Mouse (Mus musculus) heart, embryonic 12.5 days (tissue): ENCODE results near the gene Hdac9. TPM values are rescaled to one million over a fixed set of nuclear protein-coding genes. Genes with fewer than 3 reads are reported as not detected.
A peak's percentile ranks its signal among the peaks of the same experiment; 100 is the strongest.

Experiments
- ATAC-seq: fragments of 200-750 bp; cut with Nextera tagmentation; 2 replicates; pipeline ENCODE4 v1.8.0; 2017; ENCODE audit warnings: moderate TSS enrichment, moderate library complexity; ENCODE audit not compliant: insufficient number of reproducible peaks, low FRiP score
- H3K27ac ChIP-seq: fragments of 300-500 bp; sonication (generic); 2 replicates; pipeline ENCODE4 v1.5.1; 2016; ENCODE audit warnings: mild to moderate bottlenecking, moderate library complexity; ENCODE audit not compliant: poor library complexity, severe bottlenecking
- H3K27me3 ChIP-seq: fragments of 300-500 bp; sonication (generic); replicated peaks from 2 replicates; pipeline ENCODE4 v1.6.1; 2016; ENCODE audit warnings: mild to moderate bottlenecking, moderate library complexity
- H3K36me3 ChIP-seq: fragments of 300-500 bp; sonication (generic); 2 replicates; pipeline ENCODE4 v1.6.1; 2016; ENCODE audit warnings: mild to moderate bottlenecking, moderate library complexity
- H3K4me1 ChIP-seq: fragments of 300-500 bp; sonication (generic); replicated peaks from 2 replicates; pipeline ENCODE4 v1.6.1; 2016; ENCODE audit warnings: mild to moderate bottlenecking
- H3K4me2 ChIP-seq: fragments of 300-500 bp; sonication (generic); 2 replicates; pipeline ENCODE4 v1.6.1; 2016; ENCODE audit warnings: mild to moderate bottlenecking, moderate library complexity
- H3K4me3 ChIP-seq: fragments of 300-500 bp; sonication (generic); 2 replicates; pipeline ENCODE4 v1.5.1; 2016; ENCODE audit warnings: mild to moderate bottlenecking
- H3K9ac ChIP-seq: fragments of 300-500 bp; sonication (generic); 2 replicates; pipeline ENCODE4 v1.6.1; 2016; ENCODE audit warnings: mild to moderate bottlenecking, moderate library complexity
- H3K9me3 ChIP-seq: fragments of 300-500 bp; sonication (generic); replicated peaks from 2 replicates; pipeline ENCODE4 v1.6.1; 2016; ENCODE audit warnings: mild to moderate bottlenecking, moderate library complexity
- WGBS: fragments of 180-500 bp; shearing (Covaris S2); methylation state at CpG from one replicate; pipeline ENCODE4 v1.1.7; 2016; 5-methylcytosine and 5-hydroxymethylcytosine counted together
- polyA plus RNA-seq: library from polyadenylated mRNA; unstranded; fragments of >200 nt; fragmentation: Nextera tagmentation; extraction: Ambion mirVana; gene quantifications from 2 replicates; pipeline ENCODE4 v1.2.1, GENCODE M21; 2016

Gene Hdac9
- polyA plus RNA-seq, 1 experiment from 2014 or later: 28.9 TPM

GRCm38 (mm10) chr12:34658568-34658967, 258.3 kb downstream of the Hdac9 start:
- no peak overlapping the region for H3K4me2 ChIP-seq
- no peak for ATAC-seq
- 48% methylated on average over 3 of the region's 3 CpGs for WGBS

GRCm38 (mm10) chr12:34658119-34658518, 258.8 kb downstream of the Hdac9 start:
- no peak overlapping the region for H3K27ac ChIP-seq
- H3K36me3 ChIP-seq: no peaks in the 10 kb centered on the region
- H3K27me3 ChIP-seq: no peaks in the 10 kb centered on the region
- H3K4me1 ChIP-seq: no peaks in the 10 kb centered on the region
- 35% methylated on average over 6 of the region's 6 CpGs for WGBS
- no peaks in the 10 kb centered on the region for H3K9me3 ChIP-seq
- H3K4me3 ChIP-seq: no peak overlapping the region
- no peak for ATAC-seq
- H3K4me2 ChIP-seq: peak overlapping the region; percentile 43
- no peak overlapping the region for H3K9ac ChIP-seq

More at GRCm38 (mm10) chr12:34658568-34658967, 258.3 kb downstream of the Hdac9 start:
- Histone ChIP-seq H3K4me3 (no peak overlapping the region), H3K9ac (no peak overlapping the region), H3K36me3 (no peaks in the 10 kb centered on the region), H3K9me3 (no peaks in the 10 kb centered on the region), H3K4me1 (no peaks in the 10 kb centered on the region), H3K27ac (no peak overlapping the region), H3K27me3 (no peaks in the 10 kb centered on the region)

GRCm38 (mm10) chr12:34653615-34654014, 263.3 kb downstream of the Hdac9 start:
- H3K27me3 ChIP-seq: no peaks in the 10 kb centered on the region
- H3K27ac ChIP-seq: no peak overlapping the region
- no peak overlapping the region for H3K4me2 ChIP-seq
- H3K9me3 ChIP-seq: no peaks in the 10 kb centered on the region
- no peaks in the 10 kb centered on the region for H3K36me3 ChIP-seq
- no peak for ATAC-seq
- WGBS: 19% methylated on average over 3 of the region's 3 CpGs
- no peak overlapping the region for H3K9ac ChIP-seq
- no peak overlapping the region for H3K4me3 ChIP-seq
- no peaks in the 10 kb centered on the region for H3K4me1 ChIP-seq

- 73% methylated on average over 3 of the region's 3 CpGs for WGBS
- ATAC-seq: no peak
Observed at GRCm38 (mm10) chr12:34648753-34649152, 268.1 kb downstream of the Hdac9 start.

GRCm38 (mm10) chr12:34641705-34642259, 275.1 kb downstream of the Hdac9 start:
- 81% methylated on average over 4 of the region's 4 CpGs for WGBS
- H3K27ac ChIP-seq: no peak overlapping the region
- ATAC-seq: no peak
- H3K36me3 ChIP-seq: no peaks in the 10 kb centered on the region
- H3K4me3 ChIP-seq: no peak overlapping the region
- H3K9me3 ChIP-seq: no peaks in the 10 kb centered on the region
- no peak overlapping the region for H3K4me2 ChIP-seq
- H3K27me3 ChIP-seq: no peaks in the 10 kb centered on the region
- 0 out of 2 replicates have a peak, but pooled peaks cover 4% of the 10 kb centered on the region for H3K4me1 ChIP-seq
- H3K9ac ChIP-seq: no peak overlapping the region

More at GRCm38 (mm10) chr12:34648753-34649152, 268.1 kb downstream of the Hdac9 start:
- H3K4me3 ChIP-seq: no peak overlapping the region
- no peaks in the 10 kb centered on the region for H3K27me3 ChIP-seq
- H3K9me3 ChIP-seq: no peaks in the 10 kb centered on the region
- no peak overlapping the region for H3K27ac ChIP-seq
- H3K36me3 ChIP-seq: no peaks in the 10 kb centered on the region
- H3K4me2 ChIP-seq: no peak overlapping the region
- no peaks in the 10 kb centered on the region for H3K4me1 ChIP-seq
- no peak overlapping the region for H3K9ac ChIP-seq

- Histone ChIP-seq H3K36me3 (no peaks in the 10 kb centered on the region), H3K27me3 (no peaks in the 10 kb centered on the region), H3K9ac (no peak overlapping the region), H3K4me1 (0 out of 2 replicates have a peak, but pooled peaks cover 4% of the 10 kb centered on the region), H3K9me3 (no peaks in the 10 kb centered on the region), H3K4me3 (no peak overlapping the region), H3K27ac (no peak overlapping the region), H3K4me2 (peak overlapping the region; percentile 25)
- no peak for ATAC-seq
- 58% methylated on average over 16 of the region's 16 CpGs for WGBS
Observed at GRCm38 (mm10) chr12:34637238-34638124, 279.4 kb downstream of the Hdac9 start.

- WGBS: 79% methylated on average over 5 of the region's 5 CpGs
Observed at GRCm38 (mm10) chr12:34619101-34619500, 297.8 kb downstream of the Hdac9 start.

GRCm38 (mm10) chr12:34618321-34618720, 298.6 kb downstream of the Hdac9 start:
- no peaks in the 10 kb centered on the region for H3K36me3 ChIP-seq
- no peak overlapping the region for H3K27ac ChIP-seq
- WGBS: 53% methylated on average over 3 of the region's 3 CpGs
- ATAC-seq: no peak
- H3K4me3 ChIP-seq: no peak overlapping the region
- H3K4me2 ChIP-seq: no peak overlapping the region
- no peak overlapping the region for H3K9ac ChIP-seq
- H3K27me3 ChIP-seq: no peaks in the 10 kb centered on the region
- no peaks in the 10 kb centered on the region for H3K9me3 ChIP-seq
- H3K4me1 ChIP-seq: peaks cover 11% of the 10 kb centered on the region; the same call in 1 of the 2 replicates

More at GRCm38 (mm10) chr12:34619101-34619500, 297.8 kb downstream of the Hdac9 start:
- ATAC-seq: no peak
- Histone ChIP-seq H3K9ac (no peak overlapping the region), H3K36me3 (no peaks in the 10 kb centered on the region), H3K4me3 (no peak overlapping the region), H3K27me3 (no peaks in the 10 kb centered on the region), H3K4me1 (peaks cover 11% of the 10 kb centered on the region; the same call in 1 of the 2 replicates), H3K4me2 (no peak overlapping the region), H3K9me3 (no peaks in the 10 kb centered on the region), H3K27ac (no peak overlapping the region)

GRCm38 (mm10) chr12:34617836-34618235, 299.1 kb downstream of the Hdac9 start:
- H3K4me3 ChIP-seq: no peak overlapping the region
- H3K27me3 ChIP-seq: no peaks in the 10 kb centered on the region
- no peak overlapping the region for H3K27ac ChIP-seq
- no peaks in the 10 kb centered on the region for H3K9me3 ChIP-seq
- 0 out of 2 replicates have a peak overlapping the region, but pooled peaks have one; percentile 10 for H3K4me2 ChIP-seq
- H3K36me3 ChIP-seq: no peaks in the 10 kb centered on the region
- H3K4me1 ChIP-seq: peaks cover 11% of the 10 kb centered on the region; the same call in 1 of the 2 replicates
- no peak for ATAC-seq
- 48% methylated on average over 10 of the region's 10 CpGs for WGBS
- no peak overlapping the region for H3K9ac ChIP-seq

- Histone ChIP-seq H3K27ac (no peak overlapping the region), H3K9me3 (no peaks in the 10 kb centered on the region), H3K36me3 (no peaks in the 10 kb centered on the region), H3K27me3 (no peaks in the 10 kb centered on the region), H3K4me2 (no peak overlapping the region), H3K4me3 (no peak overlapping the region), H3K9ac (no peak overlapping the region), H3K4me1 (peaks cover 11% of the 10 kb centered on the region; the same call in 1 of the 2 replicates)
- no peak for ATAC-seq
- 32% methylated on average over 5 of the region's 5 CpGs for whole genome bisulfite sequencing
Observed at GRCm38 (mm10) chr12:34614796-34615195, 302.1 kb downstream of the Hdac9 start.

GRCm38 (mm10) chr12:34612511-34612910, 304.4 kb downstream of the Hdac9 start:
- no peak overlapping the region for H3K4me2 ChIP-seq
- no peaks in the 10 kb centered on the region for H3K27me3 ChIP-seq
- no peaks in the 10 kb centered on the region for H3K36me3 ChIP-seq
- no peak overlapping the region for H3K9ac ChIP-seq
- H3K4me1 ChIP-seq: peaks cover 6% of the 10 kb centered on the region; the same call in 1 of the 2 replicates
- H3K4me3 ChIP-seq: no peak overlapping the region
- no peaks in the 10 kb centered on the region for H3K9me3 ChIP-seq
- WGBS: 79% methylated on average over 3 of the region's 3 CpGs
- H3K27ac ChIP-seq: no peak overlapping the region
- no peak for ATAC-seq
